Comparison of ENCODE assay signal across 16 mouse cellular contexts in the genomic region with DNA sequence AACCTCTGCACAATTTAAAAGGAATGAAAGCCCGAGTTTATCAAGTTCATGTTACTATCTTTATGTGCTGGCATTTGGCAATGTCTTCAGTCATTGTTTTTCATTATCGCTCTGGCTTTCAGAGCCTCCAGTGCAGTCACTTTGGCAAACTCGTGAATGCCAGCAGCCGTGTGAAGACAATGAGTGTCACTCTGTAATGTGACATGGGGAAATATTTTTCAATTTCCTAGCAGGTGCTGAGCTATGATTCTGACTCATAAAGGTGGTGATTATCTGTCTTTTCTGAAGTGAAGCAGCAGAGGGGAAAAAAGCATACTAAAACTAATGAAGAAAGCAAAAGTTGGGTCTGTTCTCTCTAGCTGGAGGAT.
"Had no signal": no experiment of that assay in that cellular context is flagged by ENCODE, and none has a peak within 500 bp of the region (broad histone marks: within the 10 kb centered on the region; RNA-seq: fewer than 3 reads in every experiment).

No protein-coding gene starts in this region.

- H3K27ac ChIP-seq: kidney, postnatal 0 days; limb, embryonic 15.5 days; liver, embryonic 15.5 days; macrophage; midbrain, embryonic 12.5 days; neural tube, embryonic 15.5 days had no signal

- H3K4me1 ChIP-seq: liver, embryonic 15.5 days; midbrain, embryonic 12.5 days; neural tube, embryonic 15.5 days had no signal

- DNase-seq: kidney, adult 9 months; kidney, postnatal 36 days; layer of hippocampus, adult 9-11 months; layer of hippocampus, postnatal 36 days; lung, embryonic 14.5 days; lung, postnatal 10 days; right cerebral cortex, adult 18-20 months; right cerebral cortex, postnatal 25 days; thymus, postnatal 36 days had no signal

- H3K36me3 ChIP-seq: limb, embryonic 15.5 days; liver, embryonic 15.5 days; midbrain, embryonic 12.5 days; neural tube, embryonic 15.5 days had no signal

- H3K27me3 ChIP-seq: limb, embryonic 15.5 days; liver, embryonic 15.5 days; midbrain, embryonic 12.5 days; neural tube, embryonic 15.5 days had no signal

- H3K9me3 ChIP-seq: limb, embryonic 15.5 days; liver, embryonic 15.5 days; megakaryocyte, embryonic 14.5 days; midbrain, embryonic 12.5 days; neural tube, embryonic 15.5 days had no signal

- H3K9ac ChIP-seq: limb, embryonic 15.5 days; liver, embryonic 15.5 days; lung, embryonic 14.5 days; midbrain, embryonic 12.5 days; neural tube, embryonic 15.5 days had no signal

- H3K4me2 ChIP-seq: limb, embryonic 15.5 days; liver, embryonic 15.5 days; lung, embryonic 14.5 days; midbrain, embryonic 12.5 days; neural tube, embryonic 15.5 days had no signal

- H3K4me3 ChIP-seq: limb, embryonic 15.5 days; liver, embryonic 15.5 days; megakaryocyte, embryonic 14.5 days; midbrain, embryonic 12.5 days; neural tube, embryonic 15.5 days had no signal
